Mouse (Mus musculus): ENCODE data around the gene Vmn2r17.

Vmn2r17 gene

DNA sequence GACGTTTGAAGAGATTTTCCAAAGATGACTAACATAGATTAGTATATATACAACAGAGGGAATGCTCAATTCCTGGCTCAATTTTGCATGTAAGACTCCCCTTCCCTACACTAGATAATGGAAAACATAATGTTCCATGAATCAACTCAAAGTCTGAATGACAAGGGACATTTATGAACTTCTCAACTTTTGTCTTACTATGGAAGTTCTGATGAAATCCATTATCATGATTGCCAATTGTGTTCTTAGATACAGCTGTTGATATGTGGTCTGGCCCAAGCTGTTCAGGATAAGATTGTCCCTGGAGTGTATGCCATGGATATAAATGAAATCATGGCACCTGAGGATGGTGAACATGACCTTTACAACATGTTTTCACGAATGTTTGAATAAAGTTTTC, at the start of gene Vmn2r17:
Gene Vmn2r17, plus strand, starts transcription at position 301 of the 400 bp plus-strand sequence.
- DNase-seq (ENCODE audit: low read depth) = no peak

DNA sequence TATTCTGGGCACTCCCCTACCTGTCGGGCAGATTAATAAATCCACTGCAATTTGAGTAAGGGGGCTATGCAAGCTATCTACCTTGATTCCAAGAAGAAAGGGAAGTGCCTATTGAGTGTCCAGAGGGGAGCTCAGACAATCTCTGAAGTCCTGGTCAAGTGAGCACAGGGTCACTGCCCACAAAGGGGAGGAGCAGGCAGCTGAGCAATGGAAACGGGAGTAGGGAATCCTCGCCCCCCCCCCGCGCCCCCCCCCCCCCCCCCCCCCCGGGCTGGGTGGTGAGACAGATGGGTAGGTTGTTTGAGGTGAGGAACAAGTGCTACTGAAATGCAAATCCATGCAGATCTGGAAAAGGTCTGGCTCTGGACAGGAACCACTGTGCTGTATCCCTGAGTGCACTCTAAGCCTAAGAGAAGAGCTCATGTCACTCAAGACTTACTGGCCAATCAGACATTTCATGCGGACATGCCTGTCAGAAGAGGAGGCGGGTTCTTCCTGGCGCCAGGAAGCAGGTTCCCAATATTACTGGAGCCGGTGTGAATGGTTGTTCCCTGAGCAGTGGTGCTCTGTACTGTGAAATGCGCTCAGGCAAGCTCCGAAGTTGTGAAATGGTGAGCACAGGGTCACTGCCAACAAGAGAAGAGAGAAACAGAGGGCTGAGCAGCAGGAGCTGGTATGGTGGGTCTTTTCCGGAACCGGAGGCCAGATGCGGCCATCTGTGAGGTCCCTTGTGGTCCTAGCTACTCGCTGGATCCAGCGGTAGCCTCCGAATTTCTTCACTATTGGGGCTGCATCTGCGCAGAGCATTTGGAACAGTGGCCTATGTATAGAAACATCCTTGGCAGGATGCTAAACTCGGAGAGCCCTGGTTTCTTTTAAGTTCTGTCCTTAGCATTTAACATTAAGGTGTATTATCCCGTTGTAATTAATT, 47.4 kb downstream of the Vmn2r17 start:
- peak; percentile 77 for DNase-seq (ENCODE audit: low read depth)

DNA sequence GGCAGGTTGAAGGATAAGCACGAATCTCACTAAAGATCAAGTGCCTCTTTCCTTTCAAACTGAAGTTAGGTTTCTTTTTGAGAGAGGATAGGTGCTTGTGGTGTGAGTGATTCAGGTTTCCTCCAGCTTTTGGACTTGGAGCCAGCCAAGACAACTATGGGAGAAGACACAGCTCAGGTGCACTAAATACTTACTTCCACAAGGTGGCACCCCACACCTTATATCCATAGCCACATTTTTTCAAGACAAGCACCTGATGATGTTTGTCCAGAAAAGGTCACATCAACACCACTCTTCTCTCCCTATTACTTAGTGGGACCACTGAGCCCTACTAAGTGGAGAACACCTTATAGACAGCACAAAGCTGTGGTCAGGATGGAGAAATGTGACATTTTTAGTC, 87.2 kb downstream of the Vmn2r17 start:
- DNase-seq (ENCODE audit: low read depth) = no peak

Data from NIH3T3 (cell line).